Mouse (Mus musculus): ENCODE data around the gene Usp45. TPM values are rescaled to one million over a fixed set of nuclear protein-coding genes. Genes with fewer than 3 reads are reported as not detected.
"Not testable (repeated sequence)": the region's sequence is repeated elsewhere in the genome, so short reads cannot be mapped to it uniquely, and the experiment has no call there.

The Usp45 gene
- polyA plus RNA-seq (2021) = 24.4 TPM

- TF ChIP-seq CTCF (IDR thresholded peaks at IDR 0.05) = peak; percentile 92
- in situ Hi-C loops (cut with MboI; ENCODE audit: low pct_unique_long_range_greater_than_20kb) = no loop called here
- ATAC-seq (peak; percentile 98), DNase-seq (ENCODE audit: low read depth, low spot score) (no peak)
- POLR2A ChIA-PET = interaction anchor here (0.8 kb wide), 1 partner anchor 40 kb away, joined by 3 read pairs; the partner anchor contains the start of gene Ccnc
- CTCF ChIA-PET = interaction anchor here (0.8 to 1.8 kb wide), 5 partner anchors 9 to 37 kb away, joined by 3 to 5 read pairs (median 4); no protein-coding TSS in a partner anchor
- H3K27me3 ChIP-seq = no peaks in the 10 kb centered on the region
These were observed at the start of gene Usp45, which contains the start of gene Tstd3 for GRCm38 (mm10) chr4:21766863-21767304. Usp45 (plus strand) TSS chr4:21767156. Tstd3 (minus strand) TSS chr4:21767212.

- TF ChIP-seq CTCF (IDR thresholded peaks at IDR 0.05) = no peak
- ChIA-PET CTCF (no interaction called here), POLR2A (no interaction called here)
- ATAC-seq = no peak
- no peak for DNase-seq (ENCODE audit: low read depth, low spot score)
- peaks cover 7% of the 10 kb centered on the region for H3K27me3 ChIP-seq
- in situ Hi-C loops (cut with MboI; ENCODE audit: low pct_unique_long_range_greater_than_20kb) = loop anchor here (10.0 kb wide), 1 partner anchor 92 kb away; no protein-coding TSS in a partner anchor
These were observed 44.1 kb upstream of the Usp45 start for GRCm38 (mm10) chr4:21722752-21723334.

GRCm38 (mm10) chr4:21726912-21727614 is 39.9 kb upstream of the Usp45 start:
- ATAC-seq = peak; percentile 60
- DNase-seq (ENCODE audit: low read depth, low spot score) = no peak
- POLR2A ChIA-PET = interaction anchor here (0.6 to 1.2 kb wide), 2 partner anchors 20 to 40 kb away, joined by 3 read pairs; partner anchors contain the start of genes Tstd3 and Usp45

GRCm38 (mm10) chr4:21727615-21728165 is 39.3 kb upstream of the Usp45 start, which contains the start of gene Ccnc:
Ccnc (plus strand) TSS chr4:21727701.
- POLR2A ChIA-PET = interaction anchor here (0.6 to 1.2 kb wide), 2 partner anchors 20 to 39 kb away, joined by 3 read pairs; partner anchors contain the start of genes Tstd3 and Usp45
- no peaks in the 10 kb centered on the region for H3K27me3 ChIP-seq
- no peak for TF ChIP-seq CTCF (IDR thresholded peaks at IDR 0.05)
- DNase-seq (ENCODE audit: low read depth, low spot score) = peak; percentile 42
- peak; percentile 98 for ATAC-seq
- in situ Hi-C loops (cut with MboI; ENCODE audit: low pct_unique_long_range_greater_than_20kb) = loop anchor here (10.0 kb wide), 1 partner anchor 87 kb away; no protein-coding TSS in a partner anchor
- CTCF ChIA-PET = interaction anchor here (1.0 to 2.1 kb wide), 4 partner anchors 9 to 86 kb away, joined by 3 to 8 read pairs (median 4); no protein-coding TSS in a partner anchor

More at GRCm38 (mm10) chr4:21726912-21727614, 39.9 kb upstream of the Usp45 start:
- no peaks in the 10 kb centered on the region for H3K27me3 ChIP-seq
- CTCF ChIA-PET = interaction anchor here (1.0 to 2.1 kb wide), 4 partner anchors 9 to 86 kb away, joined by 3 to 8 read pairs (median 4); no protein-coding TSS in a partner anchor
- in situ Hi-C loops (cut with MboI; ENCODE audit: low pct_unique_long_range_greater_than_20kb) = loop anchor here (10.0 kb wide), 1 partner anchor 88 kb away; no protein-coding TSS in a partner anchor
- no peak for TF ChIP-seq CTCF (IDR thresholded peaks at IDR 0.05)

GRCm38 (mm10) chr4:21739169-21739568 is 27.8 kb upstream of the Usp45 start:
- ChIA-PET CTCF (interaction anchor here (1.5 kb wide), 1 partner anchor 10 kb away, joined by 3 read pairs; no protein-coding TSS in a partner anchor), POLR2A (no interaction called here)
- H3K27me3 ChIP-seq = no peaks in the 10 kb centered on the region
- DNase-seq (ENCODE audit: low read depth, low spot score) (no peak), ATAC-seq (no peak)
- in situ Hi-C loops (cut with MboI; ENCODE audit: low pct_unique_long_range_greater_than_20kb) = no loop called here
- no peak for TF ChIP-seq CTCF (IDR thresholded peaks at IDR 0.05)

- in situ Hi-C loops (cut with MboI; ENCODE audit: low pct_unique_long_range_greater_than_20kb); H3K27me3 ChIP-seq; CTCF ChIA-PET: not testable (repeated sequence)
These were observed 22.8 kb upstream of the Usp45 start for GRCm38 (mm10) chr4:21744142-21744541.

GRCm38 (mm10) chr4:21745723-21746122 is 21.2 kb upstream of the Usp45 start:
- in situ Hi-C loops (cut with MboI; ENCODE audit: low pct_unique_long_range_greater_than_20kb) = no loop called here
- no peak for DNase-seq (ENCODE audit: low read depth, low spot score)
- no peak for TF ChIP-seq CTCF (IDR thresholded peaks at IDR 0.05)
- CTCF ChIA-PET = interaction anchor here (1.0 to 1.4 kb wide), 2 partner anchors 10 to 14 kb away, joined by 3 read pairs; no protein-coding TSS in a partner anchor
- no peaks in the 10 kb centered on the region for H3K27me3 ChIP-seq
- ATAC-seq = no peak
- POLR2A ChIA-PET = no interaction called here

More at GRCm38 (mm10) chr4:21744142-21744541, 22.8 kb upstream of the Usp45 start:
- DNase-seq (ENCODE audit: low read depth, low spot score); ATAC-seq; POLR2A ChIA-PET: not testable (repeated sequence)

GRCm38 (mm10) chr4:21755123-21755789 is 11.7 kb upstream of the Usp45 start:
- ATAC-seq = no peak
- CTCF ChIA-PET = interaction anchor here (1.1 kb wide), 1 partner anchor 11 kb away, joined by 3 read pairs; no protein-coding TSS in a partner anchor
- no peaks in the 10 kb centered on the region for H3K27me3 ChIP-seq
- in situ Hi-C loops (cut with MboI; ENCODE audit: low pct_unique_long_range_greater_than_20kb) = loop anchor here (10.0 kb wide), 1 partner anchor 60 kb away; no protein-coding TSS in a partner anchor
- DNase-seq (ENCODE audit: low read depth, low spot score) = no peak
- POLR2A ChIA-PET = no interaction called here
- no peak for TF ChIP-seq CTCF (IDR thresholded peaks at IDR 0.05)

GRCm38 (mm10) chr4:21758860-21759259 is 8.1 kb upstream of the Usp45 start:
- DNase-seq (ENCODE audit: low read depth, low spot score) (no peak), ATAC-seq (no peak)
- no peaks in the 10 kb centered on the region for H3K27me3 ChIP-seq
- in situ Hi-C loops (cut with MboI; ENCODE audit: low pct_unique_long_range_greater_than_20kb) = loop anchor here (10.0 kb wide), 1 partner anchor 56 kb away; no protein-coding TSS in a partner anchor
- ChIA-PET POLR2A (no interaction called here), CTCF (interaction anchor here (1.6 kb wide), 1 partner anchor 13 kb away, joined by 3 read pairs; no protein-coding TSS in a partner anchor)
- peak; percentile 33 for TF ChIP-seq CTCF (IDR thresholded peaks at IDR 0.05)
